1 mouse cellular context compared by ENCODE assay signal in the genomic region with DNA sequence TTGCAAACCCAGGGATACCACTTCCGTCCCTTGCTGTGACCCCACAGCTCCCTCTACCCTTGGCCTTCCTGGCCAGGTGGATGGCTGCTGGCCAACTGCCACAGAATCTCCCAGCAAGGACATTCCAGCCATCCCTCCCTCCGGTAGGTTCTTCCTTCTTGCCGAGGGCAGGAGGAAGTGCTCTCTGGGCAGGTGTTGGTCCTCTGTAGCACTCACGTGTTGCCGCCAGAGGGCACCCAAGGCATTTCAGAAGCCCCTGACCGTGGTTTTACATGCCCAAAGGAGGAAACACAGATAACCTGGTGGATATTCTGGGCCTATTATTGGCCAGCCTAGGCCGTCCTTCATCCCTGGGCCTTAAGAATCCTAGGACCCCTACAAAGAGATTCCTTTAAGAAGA.
TF ChIP-seq lines count a peak whose summit lies in the region.

No protein-coding gene starts in this region.

TF ChIP-seq in CH12.LX, 34 proteins besides CTCF, POLR2A, EP300 and RAD21 (continued from another document):
- TF ChIP-seq NRF1 (IDR thresholded peaks at IDR 0.05; ENCODE audit: low read depth, low read length) (peak; percentile 45; the same call in 1 of the 2 replicates), MXI1 (IDR thresholded peaks at IDR 0.05; ENCODE audit: low read depth, low read length) (peak; percentile 67; the same call in 1 of the 2 replicates), MYC (IDR thresholded peaks at IDR 0.05; ENCODE audit: low read depth, low read length) (peak; percentile 94), USF2 (conservative IDR thresholded peaks at IDR 0.05; ENCODE audit: low read depth, low read length) (no peak), SMC3 (IDR thresholded peaks at IDR 0.05; ENCODE audit: low read depth, low read length) (peak; percentile 100), ZC3H11A (IDR thresholded peaks at IDR 0.05; ENCODE audit: low read depth, low read length) (peak; percentile 100), JUN (IDR thresholded peaks at IDR 0.05; ENCODE audit: insufficient read depth, low read depth, low read length) (no peak), JUND (conservative IDR thresholded peaks at IDR 0.05; ENCODE audit: low read depth, low read length) (0 out of 2 replicates have a peak, but pooled peaks have one; percentile 46), ZNF384 (IDR thresholded peaks at IDR 0.05; ENCODE audit: low read depth, low read length) (peak; percentile 63), BHLHE40 (IDR thresholded peaks at IDR 0.05; ENCODE audit: low read depth, low read length) (peak; percentile 72), ELF1 (IDR thresholded peaks at IDR 0.05; ENCODE audit: low read depth, low read length) (peak; percentile 88), E2F4 (IDR thresholded peaks at IDR 0.05; ENCODE audit: insufficient replicate concordance, low read depth, low read length) (0 out of 2 replicates have a peak, but pooled peaks have one; percentile 26)
